Mouse (Mus musculus) hindbrain, postnatal 0 days (tissue): ENCODE results near the gene Mpdu1. TPM values are rescaled to one million over a fixed set of nuclear protein-coding genes. Genes with fewer than 3 reads are reported as not detected.

Experiments used
- ATAC-seq: fragments of 200-750 bp; cut with Nextera tagmentation; 2 replicates; pipeline ENCODE4 v1.8.0; 2017; ENCODE audit warnings: mild to moderate bottlenecking, moderate TSS enrichment, moderate library complexity
- DNase-seq: peaks from one replicate; pipeline ENCODE4 v3.0.0-alpha.2; 2015; ENCODE audit warnings: low spot score
- H3K27ac ChIP-seq: fragments of 300-500 bp; sonication (generic); 2 replicates; pipeline ENCODE4 v1.5.1; 2014; ENCODE audit warnings: mild to moderate bottlenecking
- H3K27me3 ChIP-seq: fragments of 300-500 bp; sonication (generic); 2 replicates; pipeline ENCODE4 v1.6.1; 2014; ENCODE audit warnings: low read length, mixed read lengths; ENCODE audit not compliant: insufficient read depth
- H3K36me3 ChIP-seq: fragments of 300-500 bp; sonication (generic); 2 replicates; pipeline ENCODE4 v1.6.1; 2014; ENCODE audit warnings: low read length, mixed read lengths; ENCODE audit not compliant: insufficient read depth
- H3K4me1 ChIP-seq: fragments of 300-500 bp; sonication (generic); 2 replicates; pipeline ENCODE4 v1.6.1; 2014; ENCODE audit warnings: antibody characterized with exemption, low read length, mixed read lengths; ENCODE audit not compliant: insufficient read depth
- H3K4me2 ChIP-seq: fragments of 300-500 bp; sonication (generic); 2 replicates; pipeline ENCODE4 v1.6.1; 2014; ENCODE audit warnings: low read depth, mild to moderate bottlenecking, low read length, moderate library complexity, mixed read lengths
- H3K4me3 ChIP-seq: fragments of 300-500 bp; sonication (generic); 2 replicates; pipeline ENCODE4 v1.5.1; 2014; ENCODE audit warnings: low read length
- H3K9ac ChIP-seq: fragments of 300-500 bp; sonication (generic); replicated peaks from 2 replicates; pipeline ENCODE4 v1.6.1; 2014; ENCODE audit warnings: mild to moderate bottlenecking, low read length, moderate library complexity, mixed read lengths
- H3K9me3 ChIP-seq: fragments of 300-500 bp; sonication (generic); 2 replicates; pipeline ENCODE4 v1.6.1; 2016; ENCODE audit warnings: low read length, mixed read lengths
- CTCF ChIP-seq: IDR thresholded peaks from 2 replicates; pipeline ENCODE4 v1.5.1; 2016; ENCODE audit warnings: antibody characterized with exemption, control low read depth, low read depth
- WGBS: fragments of 180-500 bp; shearing (Covaris S2); extraction: QIAGEN DNeasy Blood & Tissue Kit; methylation state at CpG from one replicate; pipeline ENCODE4 v1.1.7; 2014; 5-methylcytosine and 5-hydroxymethylcytosine counted together
- polyA plus RNA-seq: library from polyadenylated mRNA; unstranded; fragments of >200 nt; fragmentation: Nextera tagmentation; extraction: Ambion mirVana; gene quantifications from 2 replicates; pipeline ENCODE4 v1.2.1, GENCODE M21; 2015
- total RNA-seq: library from RNA; depleted of rRNA; stranded (reverse); fragments of >200 nt; gene quantifications from 2 replicates; pipeline ENCODE4 v1.2.3, GENCODE M21; 2014

Gene Mpdu1
- total and polyA plus RNA-seq, 2 experiments from 2014 or later = 122 to 256 TPM

GRCm38 (mm10) chr11:69672211-69672706 lies 9.8 kb upstream of the Mpdu1 start, which contains the start of gene Eif4a1:
Gene Eif4a1, minus strand, starts transcription at chr11:69672423.
- H3K36me3 ChIP-seq = peaks cover 63% of the 10 kb centered on the region
- peak; percentile 100 for DNase-seq

GRCm38 (mm10) chr11:69671726-69672124 lies 9.3 kb upstream of the Mpdu1 start:
- H3K4me1 ChIP-seq = peaks cover 5% of the 10 kb centered on the region; the same call in 1 of the 2 replicates
- peak overlapping the region; percentile 90 for H3K4me2 ChIP-seq
- H3K27me3 ChIP-seq = no peaks in the 10 kb centered on the region
- H3K27ac ChIP-seq = peak overlapping the region; percentile 99
- no peak for TF ChIP-seq CTCF
- ATAC-seq (peak; percentile 6), DNase-seq (no peak)
- H3K9ac ChIP-seq = peak overlapping the region; percentile 100
- H3K36me3 ChIP-seq = peaks cover 61% of the 10 kb centered on the region
- no peaks in the 10 kb centered on the region for H3K9me3 ChIP-seq
- under 1% methylated on average over 40 of the region's 43 CpGs for WGBS
- H3K4me3 ChIP-seq = peak overlapping the region; percentile 98

More at GRCm38 (mm10) chr11:69672211-69672706, 9.8 kb upstream of the Mpdu1 start, which contains the start of gene Eif4a1:
- H3K4me3 ChIP-seq = peak within 1 kb of the TSS; percentile 98
- no peaks in the 10 kb centered on the region for H3K27me3 ChIP-seq
- H3K9me3 ChIP-seq = no peaks in the 10 kb centered on the region
- peak within 1 kb of the TSS; percentile 99 for H3K27ac ChIP-seq
- peaks cover 5% of the 10 kb centered on the region; the same call in 1 of the 2 replicates for H3K4me1 ChIP-seq
- peak within 1 kb of the TSS; percentile 100 for H3K9ac ChIP-seq
- WGBS = under 1% methylated on average over 36 of the region's 36 CpGs
- peak; percentile 97 for ATAC-seq
- peak within 1 kb of the TSS; percentile 90 for H3K4me2 ChIP-seq
- peak; percentile 8; the same call in 1 of the 2 replicates for TF ChIP-seq CTCF

- H3K4me1 ChIP-seq = peaks cover 5% of the 10 kb centered on the region; the same call in 1 of the 2 replicates
- WGBS = under 1% methylated on average over 55 of the region's 61 CpGs
- no peaks in the 10 kb centered on the region for H3K27me3 ChIP-seq
- ATAC-seq (peak; percentile 88), DNase-seq (peak; percentile 99)
- peak overlapping the region; percentile 98 for H3K4me3 ChIP-seq
- H3K36me3 ChIP-seq = peaks cover 61% of the 10 kb centered on the region
- peak overlapping the region; percentile 99 for H3K27ac ChIP-seq
- TF ChIP-seq CTCF = no peak
- H3K9ac ChIP-seq = peak overlapping the region; percentile 100
- H3K9me3 ChIP-seq = no peaks in the 10 kb centered on the region
- H3K4me2 ChIP-seq = peak overlapping the region; percentile 90
These were observed 8.6 kb upstream of the Mpdu1 start for GRCm38 (mm10) chr11:69670786-69671725.

GRCm38 (mm10) chr11:69666665-69667005 lies 4.2 kb upstream of the Mpdu1 start:
- peaks cover 50% of the 10 kb centered on the region for H3K36me3 ChIP-seq
- DNase-seq = no peak
- peaks cover 5% of the 10 kb centered on the region; the same call in 1 of the 2 replicates for H3K4me1 ChIP-seq
- H3K4me3 ChIP-seq = no peak overlapping the region
- H3K9ac ChIP-seq = no peak overlapping the region
- 83% methylated on average over 3 of the region's 3 CpGs for WGBS
- ATAC-seq = no peak
- no peak overlapping the region for H3K4me2 ChIP-seq
- H3K27ac ChIP-seq = no peak overlapping the region
- no peaks in the 10 kb centered on the region for H3K9me3 ChIP-seq
- no peak for TF ChIP-seq CTCF
- H3K27me3 ChIP-seq = no peaks in the 10 kb centered on the region

- no peak within 1 kb of the TSS for H3K4me3 ChIP-seq
- 37% methylated on average over 7 of the region's 7 CpGs for WGBS
- H3K36me3 ChIP-seq = peaks cover 50% of the 10 kb centered on the region
- H3K27me3 ChIP-seq = no peaks in the 10 kb centered on the region
- peaks cover 5% of the 10 kb centered on the region; the same call in 1 of the 2 replicates for H3K4me1 ChIP-seq
- no peak for ATAC-seq
- peak; percentile 57 for DNase-seq
- H3K9me3 ChIP-seq = no peaks in the 10 kb centered on the region
- no peak for TF ChIP-seq CTCF
- no peak within 1 kb of the TSS for H3K4me2 ChIP-seq
- no peak within 1 kb of the TSS for H3K9ac ChIP-seq
- no peak within 1 kb of the TSS; the same call in 1 of the 2 replicates for H3K27ac ChIP-seq
These were observed 3.7 kb upstream of the Mpdu1 start, which contains the start of gene Cd68 for GRCm38 (mm10) chr11:69665961-69666664. Gene Cd68, minus strand, starts transcription at chr11:69666153.

- Histone ChIP-seq H3K36me3 (peaks cover 50% of the 10 kb centered on the region), H3K4me1 (peaks cover 5% of the 10 kb centered on the region; the same call in 1 of the 2 replicates)
- 75% methylated on average over 9 of the region's 9 CpGs for WGBS
These were observed 3.1 kb upstream of the Mpdu1 start for GRCm38 (mm10) chr11:69665457-69665960.

More at GRCm38 (mm10) chr11:69665457-69665960, 3.1 kb upstream of the Mpdu1 start:
- no peak overlapping the region for H3K4me3 ChIP-seq
- H3K9me3 ChIP-seq = no peaks in the 10 kb centered on the region
- H3K27me3 ChIP-seq = no peaks in the 10 kb centered on the region
- ATAC-seq (no peak), DNase-seq (no peak)
- no peak for TF ChIP-seq CTCF
- H3K27ac ChIP-seq = no peak overlapping the region; the same call in 1 of the 2 replicates
- H3K4me2 ChIP-seq = no peak overlapping the region
- no peak overlapping the region for H3K9ac ChIP-seq
